Mouse (Mus musculus) kidney, adult 8-10 months (tissue): ENCODE results near the gene C87499.

ENCODE experiments used
- DNase-seq, 2 experiments: peaks; one replicate each; pipeline ENCODE4 v3.0.0; 2022

The C87499 gene

DNA sequence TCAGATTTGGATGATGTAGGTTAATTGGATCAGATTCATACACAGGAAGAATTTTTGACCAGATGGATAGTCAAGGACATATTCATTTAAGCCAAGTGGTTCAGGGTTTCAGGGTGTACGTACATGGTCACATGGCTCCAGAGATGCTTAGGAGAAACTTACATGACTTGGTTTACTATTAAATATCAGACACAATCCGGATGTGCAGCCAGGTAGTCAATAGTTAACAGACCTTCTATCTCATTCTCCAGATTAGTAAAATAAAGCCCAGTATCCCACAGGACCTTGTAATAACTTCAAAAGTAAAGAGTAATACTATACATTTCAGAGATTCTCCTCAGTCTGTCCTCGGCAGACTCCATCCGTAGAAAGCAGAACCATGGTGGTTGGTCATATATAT, at the start of gene C87499:
Gene C87499 (minus strand): TSS at position 101 of the 400 bp plus-strand sequence.
- DNase-seq: no peak

DNA sequence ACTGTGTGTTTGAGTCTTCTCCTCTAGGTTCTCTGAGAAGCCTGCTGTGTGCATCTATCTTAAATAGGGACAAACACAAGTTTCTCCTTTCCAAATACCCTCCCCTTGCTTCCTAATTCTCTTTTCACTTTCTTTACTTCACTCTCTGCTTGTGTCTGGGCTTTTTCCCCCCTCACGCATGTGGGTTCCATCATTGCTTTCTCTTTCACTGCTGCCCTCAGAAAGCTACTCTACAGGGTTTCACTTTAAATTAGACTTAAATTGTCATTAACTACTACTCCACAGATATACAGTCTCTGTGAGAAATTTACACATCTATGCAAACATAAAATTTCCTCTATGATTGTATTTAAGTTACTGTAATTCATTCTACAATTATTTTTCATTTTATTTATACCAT, 49.6 kb upstream of the C87499 start, which contains the start of gene Ifna2:
Gene Ifna2 (minus strand): TSS at position 101 of the 400 bp plus-strand sequence.
- DNase-seq: no peak

DNA sequence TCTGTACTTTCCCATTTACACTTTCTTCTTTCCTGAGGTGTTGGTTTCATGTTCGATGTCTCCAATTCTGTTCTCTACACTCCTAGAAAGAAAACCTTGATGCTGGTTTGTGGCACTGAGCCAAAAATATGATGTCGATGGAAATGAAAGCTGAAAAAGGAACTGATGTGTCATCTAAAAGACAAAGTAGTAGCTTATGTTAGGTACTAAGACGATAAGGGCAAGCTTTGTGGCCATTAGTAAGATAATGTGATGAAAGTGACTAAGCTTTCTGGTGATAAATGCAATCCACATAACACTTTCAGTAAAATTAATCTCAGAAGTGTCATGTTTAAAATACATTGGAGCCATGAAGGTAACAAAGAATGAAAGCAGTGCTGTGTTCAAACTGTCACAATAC, 47.1 kb upstream of the C87499 start:
- no peak for DNase-seq

DNA sequence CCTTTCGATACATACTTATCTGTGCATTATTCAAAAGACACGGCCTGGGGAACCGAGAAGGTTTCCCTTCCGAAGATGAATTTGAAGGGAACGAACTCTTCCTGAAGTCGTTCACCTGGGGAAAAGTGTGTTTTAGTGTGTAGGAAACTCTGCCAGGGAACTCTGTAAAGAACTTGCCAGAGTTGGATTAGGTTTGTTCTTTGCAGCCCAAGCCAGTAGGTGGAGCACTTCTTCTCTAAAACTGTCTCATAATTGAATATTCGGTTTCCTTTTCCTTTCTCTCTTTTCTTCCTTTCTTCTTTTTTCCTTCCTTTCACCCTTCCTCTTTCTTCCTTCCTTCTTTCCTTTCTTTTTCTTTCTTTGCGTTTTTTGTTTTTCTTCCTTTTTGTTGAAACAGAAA, 46.2 kb upstream of the C87499 start:
- peak in 1 of 2 experiments; percentile 30 for DNase-seq

DNA sequence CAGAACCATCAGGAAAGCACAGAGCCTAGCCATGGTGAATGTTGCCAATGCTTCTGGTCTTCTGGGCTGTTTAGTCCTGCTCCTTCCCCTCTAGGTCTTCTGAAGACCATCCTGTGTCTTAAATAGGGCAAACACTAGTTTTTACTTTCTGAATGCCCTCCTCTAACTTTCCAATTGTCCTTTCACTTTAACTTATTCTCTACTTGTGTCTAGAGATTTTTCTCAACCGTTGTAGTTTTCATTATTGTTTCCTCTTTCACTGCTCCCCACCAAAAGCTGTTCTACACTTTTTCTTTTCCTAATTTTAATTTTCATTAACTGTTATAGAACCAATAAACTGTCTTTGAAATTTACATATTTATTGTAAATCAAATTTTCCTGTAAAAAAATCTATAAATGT, 42.6 kb upstream of the C87499 start, which contains the start of gene Ifna16:
Gene Ifna16 (minus strand): TSS at position 101 of the 400 bp plus-strand sequence.
- no peak for DNase-seq

DNA sequence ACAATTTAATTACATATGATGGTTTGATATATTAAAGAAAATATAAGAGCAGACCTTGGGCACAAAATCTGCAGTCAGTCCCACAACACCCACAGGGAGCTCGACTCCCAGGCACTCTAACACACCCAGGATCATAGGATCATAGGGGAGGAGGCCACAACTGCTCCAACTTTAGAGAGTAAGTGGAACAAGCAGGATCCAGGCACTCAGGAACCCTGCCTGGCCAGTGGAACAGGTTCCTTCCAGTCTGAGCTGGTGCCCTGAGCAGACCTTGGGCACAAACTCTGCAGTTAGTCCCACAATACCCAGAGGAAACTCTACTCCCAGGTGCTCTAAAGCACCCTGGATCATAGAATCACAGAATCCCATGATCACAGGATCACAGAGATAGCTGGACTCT, 21.2 kb upstream of the C87499 start:
- peak; percentile 7 to 24 for DNase-seq

DNA sequence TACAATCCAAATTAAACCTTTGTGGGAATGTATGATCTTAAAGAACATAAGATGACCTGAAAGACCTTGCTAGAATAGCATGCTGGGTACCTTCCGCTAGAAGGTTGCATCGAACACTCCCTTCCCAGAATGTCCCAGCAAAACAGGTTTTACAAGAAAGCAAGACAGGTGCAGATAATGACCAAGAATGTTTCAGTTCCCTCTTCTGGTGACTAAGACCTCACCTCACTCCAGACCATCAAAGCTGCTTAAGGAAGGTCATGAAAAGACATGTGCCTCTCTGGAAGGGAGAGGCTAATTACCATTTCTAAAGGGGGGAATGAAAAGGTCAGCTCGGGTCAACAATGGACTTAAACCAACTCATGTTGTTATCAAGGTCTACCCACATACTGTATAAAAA, 19.4 kb upstream of the C87499 start:
- no peak for DNase-seq

DNA sequence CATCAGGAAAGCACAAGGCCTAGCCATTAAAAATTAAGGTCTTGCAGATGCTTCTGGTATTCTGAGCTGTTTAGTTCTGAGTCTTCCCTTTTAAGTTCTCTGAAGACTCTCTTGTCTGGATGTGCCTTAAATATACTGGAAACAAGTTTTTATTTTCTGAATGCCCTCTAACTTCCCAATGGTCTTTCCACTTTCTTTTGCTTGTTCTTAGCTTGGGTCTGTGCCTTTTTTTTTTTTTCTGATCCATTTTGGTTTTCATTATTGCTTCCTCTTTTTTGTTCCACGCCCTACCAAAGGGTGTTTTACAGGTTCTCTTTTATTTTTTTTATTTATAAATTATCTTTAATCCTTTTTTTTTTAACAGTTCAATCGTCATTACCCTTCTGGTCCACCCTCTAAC, 10.1 kb upstream of the C87499 start, which contains the start of gene Ifna13:
Gene Ifna13 (minus strand): TSS at position 101 of the 400 bp plus-strand sequence.
- DNase-seq: no peak

DNA sequence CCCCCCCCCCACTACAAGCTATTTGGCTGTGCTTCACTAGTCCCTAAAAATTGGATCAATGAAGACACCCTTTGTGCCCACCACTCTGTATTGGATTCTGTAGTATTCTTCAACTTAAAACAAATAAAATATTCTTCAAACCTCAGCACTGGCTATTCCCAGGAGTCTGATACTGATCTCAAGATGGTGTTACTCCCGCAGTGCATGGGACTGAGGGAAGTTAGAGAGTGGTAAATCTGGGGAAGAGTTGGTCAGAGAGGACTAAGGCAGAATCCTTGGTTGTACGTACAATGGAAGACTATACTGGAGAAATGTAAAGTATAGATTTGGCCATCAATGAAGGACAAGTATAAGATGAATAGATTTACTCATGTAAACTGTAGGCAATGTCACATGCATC, 8.3 kb upstream of the C87499 start:
- DNase-seq: no peak

DNA sequence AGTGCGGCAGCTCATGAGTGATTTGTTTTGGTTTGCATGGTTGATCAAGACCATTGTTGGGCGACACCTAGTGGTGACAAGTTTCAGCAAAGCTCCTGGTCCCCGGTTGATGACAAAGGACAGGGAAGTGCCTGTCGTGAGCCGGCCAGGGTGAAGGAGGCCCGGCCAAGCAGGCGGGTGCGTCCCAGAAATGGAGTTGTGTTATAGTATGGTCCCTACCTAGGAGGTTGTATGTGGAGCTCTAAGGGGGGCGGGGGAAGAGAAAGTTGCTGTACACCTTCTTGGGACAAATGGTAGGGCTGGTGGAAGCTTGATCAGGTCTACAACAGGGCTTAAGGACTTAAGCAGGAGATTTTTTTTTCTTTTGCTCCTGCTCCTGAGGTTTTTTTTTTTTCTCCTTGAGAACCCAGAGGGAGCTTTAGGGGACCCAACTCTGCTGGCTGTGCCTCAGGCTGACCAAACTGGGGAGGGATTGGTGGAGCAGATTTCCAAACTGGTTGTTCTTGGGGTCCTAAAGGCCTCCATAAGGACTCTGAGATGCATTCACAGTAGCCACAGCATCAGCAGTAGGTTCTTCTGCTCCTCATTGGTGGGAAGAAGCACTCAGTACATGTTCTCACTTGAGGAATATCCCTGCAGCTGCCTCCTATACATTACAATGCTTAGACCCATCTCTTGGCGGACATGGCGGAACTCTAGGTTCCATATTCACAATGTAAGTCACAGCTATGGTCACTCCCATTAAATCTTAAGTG, 7.0 kb upstream of the C87499 start:
- peak; percentile 77 to 92 for DNase-seq

DNA sequence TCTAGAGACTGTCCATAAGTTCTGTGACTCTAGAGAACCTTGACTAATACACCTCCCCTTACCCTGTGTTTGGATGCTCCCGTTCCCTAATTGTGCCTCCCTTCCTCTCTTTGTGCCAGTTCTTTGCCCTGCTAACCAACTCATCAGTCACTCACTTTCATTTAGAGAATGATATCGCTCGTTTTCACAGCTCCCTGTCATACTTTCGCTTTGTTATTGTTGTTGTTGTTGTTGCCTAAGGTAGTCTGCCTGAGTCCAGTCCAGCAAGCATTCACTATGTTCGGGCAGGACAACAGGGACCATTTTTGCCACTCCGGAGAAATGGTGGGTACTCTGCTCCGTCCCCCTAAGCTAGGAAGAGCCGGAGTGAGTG, 6.5 kb upstream of the C87499 start:
- no peak for DNase-seq

DNA sequence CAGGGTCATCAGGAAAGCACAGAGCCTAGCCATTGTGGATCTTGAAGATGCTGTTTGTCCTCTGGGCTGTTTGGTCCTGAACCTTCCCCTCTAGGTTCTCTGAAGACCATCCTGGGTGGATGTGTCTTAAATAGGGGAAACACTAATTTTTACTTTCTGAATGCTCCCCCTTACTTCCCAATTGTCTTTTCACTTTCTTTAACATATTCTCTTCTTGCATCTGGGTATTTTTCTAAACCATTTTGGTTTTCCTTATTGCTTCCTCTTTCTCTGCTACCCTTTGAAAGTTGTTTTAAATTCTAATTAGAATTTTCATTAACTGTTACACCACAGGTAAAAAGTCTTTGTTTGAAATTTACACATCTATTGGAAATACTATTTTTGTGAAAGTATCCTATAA, 30.9 kb downstream of the C87499 start, which contains the start of gene Ifna12:
Gene Ifna12 (minus strand): TSS at position 101 of the 400 bp plus-strand sequence.
- no peak for DNase-seq

DNA sequence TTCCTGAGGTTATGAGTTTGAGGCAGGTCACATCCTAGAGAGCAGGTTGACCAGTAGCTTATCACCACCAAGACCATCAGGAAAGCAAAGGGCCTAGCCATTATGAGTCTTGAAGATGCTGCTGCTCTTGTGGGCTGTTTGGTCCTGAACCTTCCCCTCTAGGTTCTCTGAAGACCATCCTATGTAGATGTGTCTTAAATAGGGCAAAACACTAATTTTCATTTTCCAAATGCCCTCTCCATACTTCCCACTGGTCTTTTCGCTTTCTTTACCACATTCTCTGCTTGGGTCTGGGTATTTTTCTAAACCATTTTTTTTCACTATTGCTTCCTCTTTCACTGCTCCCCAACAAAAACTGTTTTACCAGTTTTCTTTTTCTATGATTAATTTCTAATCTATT, 41.9 kb downstream of the C87499 start, which contains the start of gene Ifna9:
Gene Ifna9 (minus strand): TSS at position 101 of the 400 bp plus-strand sequence.
- DNase-seq: no peak
